18 mouse cellular contexts compared by ENCODE assay signal in the genomic region with DNA sequence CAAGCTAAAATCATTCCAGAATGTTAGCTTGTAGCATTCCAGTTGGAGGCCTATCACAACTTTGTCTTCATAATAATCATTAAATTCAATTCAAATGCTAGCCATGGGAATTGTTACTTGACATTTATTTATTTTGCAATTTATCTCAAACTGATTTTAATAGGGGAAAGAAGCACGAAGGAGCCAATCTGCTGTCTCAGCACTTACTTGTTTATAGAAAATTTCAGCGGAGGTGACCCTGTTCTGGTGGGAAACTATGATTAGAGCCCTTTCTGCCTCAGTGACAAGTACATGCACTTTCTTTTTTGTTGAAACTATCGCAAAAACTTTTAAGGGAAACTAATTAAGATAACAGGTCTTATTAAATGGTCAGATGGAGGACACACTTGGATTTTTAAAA.
"Had no signal": no experiment of that assay in that cellular context is flagged by ENCODE, and none has a peak within 500 bp of the region (broad histone marks: within the 10 kb centered on the region; RNA-seq: fewer than 3 reads in every experiment).

No protein-coding gene starts in this region.

- H3K36me3 ChIP-seq: lung, embryonic 15.5 days; midbrain, embryonic 10.5 days; midbrain, embryonic 12.5 days; neural tube, embryonic 13.5 days; neural tube, embryonic 15.5 days had no signal

- H3K9ac ChIP-seq: lung, embryonic 15.5 days; midbrain, embryonic 12.5 days; neural tube, embryonic 13.5 days; neural tube, embryonic 15.5 days had no signal

- H3K4me2 ChIP-seq: lung, embryonic 15.5 days; midbrain, embryonic 12.5 days; neural tube, embryonic 13.5 days; neural tube, embryonic 15.5 days had no signal

- H3K27me3 ChIP-seq: lung, embryonic 15.5 days; midbrain, embryonic 12.5 days; neural tube, embryonic 13.5 days; neural tube, embryonic 15.5 days had no signal

- H3K4me3 ChIP-seq: lung, embryonic 15.5 days; midbrain, embryonic 10.5 days; midbrain, embryonic 12.5 days; myocyte; neural tube, embryonic 13.5 days; neural tube, embryonic 15.5 days had no signal

- DNase-seq: lung, adult 18-20 months; lung, postnatal 14 days; lung, postnatal 4 days; midbrain, embryonic 14.5 days; retina, postnatal 1 day; right cerebral cortex, adult 18-20 months; right cerebral cortex, postnatal 25 days; right cerebral cortex, postnatal 4 days; spleen, adult 18-20 months; thymus, adult 18-20 months; thymus, postnatal 14 days; thymus, postnatal 36 days had no signal

- H3K9me3 ChIP-seq: lung, embryonic 15.5 days; midbrain, embryonic 10.5 days; midbrain, embryonic 12.5 days; neural tube, embryonic 13.5 days; neural tube, embryonic 15.5 days had no signal

- H3K27ac ChIP-seq: lung, embryonic 15.5 days; midbrain, embryonic 10.5 days; midbrain, embryonic 12.5 days; neural tube, embryonic 13.5 days; neural tube, embryonic 15.5 days had no signal

- H3K4me1 ChIP-seq: lung, embryonic 15.5 days; midbrain, embryonic 12.5 days; neural tube, embryonic 15.5 days had no signal
